Mouse (Mus musculus): ENCODE results near the gene Fgfr2.

Gene Fgfr2

GRCm38 (mm10) chr7:132339041-132339839 lies 783.9 kb downstream of the Fgfr2 start:
- no peak for DNase-seq (ENCODE audit: low spot score in 2 of 2)

- DNase-seq (ENCODE audit: low spot score in 2 of 2), result no peak
Observed at GRCm38 (mm10) chr7:132338350-132338749, 784.8 kb downstream of the Fgfr2 start.

DNA sequence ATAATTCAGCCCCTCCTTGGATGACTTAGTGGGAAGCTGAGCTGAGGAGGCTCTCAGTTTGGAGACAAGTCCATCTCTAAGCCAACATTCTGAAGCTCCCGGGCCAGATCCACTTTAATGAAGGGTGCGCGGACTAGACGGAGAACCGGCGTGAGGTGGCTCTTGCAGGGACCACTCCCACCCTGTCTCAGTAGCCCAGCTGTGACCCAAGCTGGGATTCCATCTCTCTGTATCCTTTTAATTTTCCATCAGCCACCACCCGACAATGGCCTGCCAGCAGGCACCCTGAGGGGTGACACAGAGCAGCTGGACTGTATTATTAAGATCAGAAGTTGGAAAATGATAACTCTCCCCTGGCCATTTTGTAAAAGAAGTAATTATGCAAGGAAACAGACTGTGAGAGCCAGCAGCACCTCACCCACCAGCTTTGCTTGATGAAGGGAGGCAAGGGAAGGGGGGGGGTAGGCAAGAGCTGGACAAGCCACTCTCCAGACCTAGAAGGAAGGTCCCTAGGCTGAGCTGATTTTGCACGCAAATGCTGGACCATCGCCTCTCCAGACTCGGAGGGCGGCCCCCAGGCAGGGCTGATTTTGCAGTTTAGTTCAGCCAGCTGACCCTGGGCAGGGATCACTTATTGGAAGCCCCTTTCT lies 785.8 kb downstream of the Fgfr2 start:
- no peak for DNase-seq (ENCODE audit: low spot score in 2 of 2)

DNA sequence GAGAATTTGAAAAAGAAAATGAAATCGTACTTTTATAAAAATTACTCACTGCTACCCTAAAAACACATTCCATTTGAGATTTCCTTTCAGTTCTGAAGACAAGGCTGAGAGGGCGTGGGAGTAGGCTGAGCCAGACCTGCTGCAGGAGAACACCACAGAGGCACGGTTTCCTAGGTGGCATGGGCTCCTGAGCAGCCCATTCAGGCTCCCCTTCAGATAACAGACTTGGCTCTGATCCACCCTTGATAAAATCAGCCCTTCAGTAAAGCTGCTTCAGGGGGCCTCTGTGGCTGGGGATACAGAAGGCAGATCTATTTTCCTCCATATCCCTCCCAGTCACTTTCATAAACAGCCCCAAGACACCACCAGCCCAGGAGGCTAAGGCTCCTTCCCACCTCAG lies 786.4 kb downstream of the Fgfr2 start:
- peak; percentile 32 to 53 for DNase-seq (ENCODE audit: low spot score in 2 of 2)

DNA sequence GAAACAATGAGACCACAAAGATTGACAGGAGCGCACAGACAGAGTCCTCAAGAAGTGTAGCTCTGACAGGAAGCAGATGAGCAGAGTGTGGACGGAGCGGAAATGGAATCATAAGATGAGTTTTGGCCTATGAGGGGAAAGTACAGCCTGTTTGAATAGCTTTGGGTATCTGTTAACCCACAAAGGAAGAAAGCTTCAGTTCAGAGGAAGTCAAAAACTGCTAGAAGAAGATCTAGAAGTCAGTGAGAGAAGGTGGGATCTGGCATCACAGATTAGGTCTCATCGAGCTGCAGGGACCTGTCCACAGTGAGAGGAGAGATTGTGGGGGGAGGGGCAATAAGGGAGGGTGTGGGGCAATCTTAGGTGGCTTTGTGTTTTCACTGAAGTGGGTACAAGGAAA lies 787.8 kb downstream of the Fgfr2 start:
- no peak for DNase-seq (ENCODE audit: low spot score in 2 of 2)

DNA sequence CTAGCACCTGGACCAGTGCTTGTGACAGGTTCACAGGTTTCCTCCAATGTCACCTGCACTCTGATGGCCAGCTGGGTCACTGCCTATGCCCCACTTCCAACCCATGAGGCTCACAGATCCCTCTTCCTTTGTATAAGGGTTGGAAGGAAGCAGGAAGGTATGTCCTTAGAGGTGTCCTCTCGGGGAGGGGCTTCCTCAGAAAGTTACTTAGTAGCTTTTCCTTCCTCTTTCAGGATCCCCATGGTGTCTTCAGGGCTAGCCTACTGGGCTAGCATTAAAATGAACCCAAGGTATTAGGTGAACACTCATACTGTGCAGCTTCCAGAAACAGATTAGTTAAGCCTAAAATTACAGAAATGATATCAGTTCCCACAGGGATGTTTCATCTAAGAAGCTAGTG lies 790.1 kb downstream of the Fgfr2 start:
- no peak for DNase-seq (ENCODE audit: low spot score in 2 of 2)

DNA sequence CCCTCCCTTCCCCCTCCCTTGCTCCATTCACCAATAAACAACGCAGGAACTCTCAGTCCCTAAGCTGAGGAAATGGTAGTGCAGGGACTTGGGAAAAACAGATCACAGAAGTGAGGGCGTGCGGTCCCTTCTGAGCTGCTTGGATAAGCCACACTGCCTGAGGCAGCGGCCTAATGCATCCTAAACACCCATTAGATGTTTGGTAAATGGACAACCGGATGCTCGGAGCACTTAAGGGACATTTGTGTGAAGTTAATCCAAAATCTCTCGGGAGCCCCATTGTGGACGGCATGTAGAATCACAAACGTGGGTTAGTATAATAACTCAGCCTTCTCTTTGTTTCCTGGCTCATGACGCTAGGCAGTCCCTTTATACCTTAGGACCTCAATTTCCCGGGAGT lies 791.0 kb downstream of the Fgfr2 start:
- DNase-seq (ENCODE audit: low spot score in 2 of 2), result no peak

DNA sequence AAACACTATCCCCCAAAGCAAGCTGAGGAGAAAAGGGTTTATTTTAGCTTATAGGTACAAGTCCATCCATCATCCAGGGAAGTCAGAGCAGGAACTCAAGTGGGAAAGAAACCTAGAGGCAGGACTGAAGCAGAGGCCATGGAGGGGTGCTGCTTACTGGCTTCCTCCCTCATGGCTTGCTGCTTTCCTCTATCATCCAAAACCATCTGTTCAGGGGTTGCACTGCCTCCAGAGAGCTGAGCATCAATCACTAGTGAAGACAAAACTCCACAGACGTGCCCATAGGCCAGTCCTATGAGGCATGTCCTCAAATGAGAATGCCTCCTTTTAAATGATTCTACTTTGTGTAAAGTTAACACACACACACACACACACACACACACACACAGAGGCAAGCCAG lies 793.0 kb downstream of the Fgfr2 start:
- no peak for DNase-seq (ENCODE audit: low spot score in 2 of 2)

DNA sequence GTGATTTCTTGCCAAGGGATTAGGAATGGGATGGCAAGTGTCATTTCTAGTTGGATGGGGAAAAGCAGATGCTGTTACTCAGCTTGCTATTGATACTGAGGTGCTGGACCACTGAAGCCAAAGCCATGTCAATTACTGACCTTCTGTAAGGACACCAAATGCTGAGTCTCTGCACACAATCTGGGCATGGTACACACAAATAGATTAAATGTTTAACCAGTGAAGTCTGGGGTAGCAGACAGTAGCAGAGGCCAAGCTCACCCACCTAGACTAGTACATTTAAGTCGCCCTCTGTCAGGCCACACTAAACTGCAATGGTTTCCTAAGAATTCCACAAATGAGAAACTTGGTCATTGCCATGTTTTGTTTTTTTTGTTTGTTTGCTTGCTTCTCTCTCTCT lies 794.5 kb downstream of the Fgfr2 start:
- DNase-seq (ENCODE audit: low spot score in 2 of 2), result no peak

DNA sequence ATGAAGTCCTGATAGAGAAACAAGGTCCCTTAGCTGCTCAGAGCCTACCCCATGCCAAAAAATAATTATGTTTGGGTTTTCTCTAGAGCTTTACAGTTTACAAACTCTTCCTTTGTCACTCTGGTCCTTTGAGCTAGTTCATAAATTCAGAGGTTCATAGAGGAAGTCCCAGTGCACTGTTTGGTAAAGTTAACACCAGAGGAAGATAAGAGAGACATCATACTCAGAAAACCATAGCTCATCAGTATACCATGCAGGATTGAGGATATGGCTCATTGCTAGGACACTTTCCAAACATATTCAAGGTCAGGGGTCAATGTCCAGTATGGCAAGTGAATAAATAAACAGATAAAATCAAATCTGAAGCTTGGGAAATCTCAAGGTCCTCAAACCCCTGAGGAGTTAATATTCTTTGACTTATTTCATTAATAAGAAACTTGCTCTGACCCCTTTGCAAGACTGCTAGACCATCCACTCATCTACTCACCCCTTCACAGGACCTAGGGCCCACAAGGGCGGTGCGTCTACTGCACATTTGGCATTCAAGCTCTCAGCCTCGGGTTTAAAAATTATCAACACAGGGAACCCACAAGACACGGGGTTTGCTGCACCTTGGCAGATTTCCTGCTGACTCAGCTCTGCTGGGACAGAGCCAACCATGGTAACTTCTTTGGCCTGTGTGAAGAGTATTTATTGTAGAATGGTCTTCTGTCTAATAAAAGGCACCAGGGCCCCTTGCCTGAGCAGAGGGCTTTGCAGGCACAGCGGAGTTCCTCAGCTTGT lies 797.4 kb downstream of the Fgfr2 start:
- DNase-seq (ENCODE audit: low spot score in 2 of 2), result no peak

DNA sequence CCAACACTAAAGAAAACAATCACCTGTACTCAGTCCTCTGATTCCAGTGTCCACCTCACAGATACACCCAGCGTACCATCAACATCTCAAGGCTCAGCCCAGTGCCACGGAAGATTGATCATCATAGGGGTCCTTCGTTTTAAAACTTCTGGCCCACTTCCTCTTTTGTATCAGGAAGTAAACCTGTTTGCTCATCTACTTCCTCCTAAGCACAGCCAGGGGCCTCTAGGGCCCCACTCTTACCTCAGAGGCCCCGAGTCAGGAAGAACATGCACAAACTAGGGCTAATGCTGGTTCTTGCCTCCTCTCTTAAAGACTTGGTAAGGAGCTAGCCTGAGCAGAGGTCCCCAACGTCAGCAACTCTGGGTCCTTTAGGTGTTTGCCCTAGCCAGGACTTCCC lies 799.7 kb downstream of the Fgfr2 start:
- no peak for DNase-seq (ENCODE audit: low spot score in 2 of 2)

- no peak for DNase-seq (ENCODE audit: low spot score in 2 of 2)
Observed at GRCm38 (mm10) chr7:132321392-132321958, 801.7 kb downstream of the Fgfr2 start.

- peak; percentile 29 to 41 for DNase-seq (ENCODE audit: low spot score in 2 of 2)
Observed at GRCm38 (mm10) chr7:132317036-132317541, 806.1 kb downstream of the Fgfr2 start, which contains the start of gene Chst15. Chst15 (minus strand) TSS chr7:132317228.

- DNase-seq (ENCODE audit: low spot score in 2 of 2), result peak; percentile 34 to 57
Observed at GRCm38 (mm10) chr7:132316101-132317035, 806.8 kb downstream of the Fgfr2 start.

DNA sequence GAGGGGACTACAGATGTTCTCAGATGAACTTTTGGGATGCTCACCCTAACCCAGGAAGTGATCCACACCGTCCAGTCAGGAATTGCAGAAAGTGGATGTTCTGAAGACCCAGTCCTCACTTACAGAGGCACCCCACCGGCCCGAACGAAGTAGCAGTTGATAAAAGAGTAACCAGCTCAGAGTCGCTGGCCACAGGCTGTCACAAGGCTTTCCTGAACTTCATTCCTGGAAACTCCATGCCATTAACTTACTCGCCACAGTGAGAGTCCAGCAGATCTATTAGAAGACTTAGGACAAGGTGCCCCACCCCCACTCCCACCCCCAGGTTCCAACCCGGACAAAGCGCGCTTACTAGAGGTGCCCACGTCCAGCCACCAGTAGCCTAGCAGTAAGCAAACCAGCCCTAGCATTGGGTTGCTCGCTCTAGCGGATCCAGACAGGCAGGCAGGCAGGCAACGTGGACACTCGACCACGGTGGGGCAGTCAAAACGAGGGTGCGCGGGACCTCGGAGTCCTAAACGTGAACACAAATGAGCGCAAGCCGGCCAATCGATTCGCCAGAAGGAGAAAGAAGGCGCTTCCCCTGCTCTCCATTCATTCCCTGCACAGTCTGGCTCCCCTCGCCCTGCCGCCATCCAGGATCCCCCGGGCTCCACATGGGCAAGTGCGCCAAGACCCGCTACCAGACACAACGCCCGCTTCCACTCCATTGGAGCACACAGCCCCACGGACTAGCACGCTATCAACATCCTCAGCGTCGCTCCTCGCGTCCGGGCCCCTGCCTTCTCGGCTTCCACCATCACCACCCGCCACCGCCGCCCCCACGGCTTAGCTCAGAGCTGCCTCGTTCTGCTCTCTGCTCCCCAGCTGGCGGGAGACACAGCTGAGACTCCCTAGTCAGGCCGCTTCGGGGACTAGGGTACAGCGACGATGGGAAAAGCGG lies 807.7 kb downstream of the Fgfr2 start:
- peak; percentile 53 to 59 for DNase-seq (ENCODE audit: low spot score in 2 of 2)

DNA sequence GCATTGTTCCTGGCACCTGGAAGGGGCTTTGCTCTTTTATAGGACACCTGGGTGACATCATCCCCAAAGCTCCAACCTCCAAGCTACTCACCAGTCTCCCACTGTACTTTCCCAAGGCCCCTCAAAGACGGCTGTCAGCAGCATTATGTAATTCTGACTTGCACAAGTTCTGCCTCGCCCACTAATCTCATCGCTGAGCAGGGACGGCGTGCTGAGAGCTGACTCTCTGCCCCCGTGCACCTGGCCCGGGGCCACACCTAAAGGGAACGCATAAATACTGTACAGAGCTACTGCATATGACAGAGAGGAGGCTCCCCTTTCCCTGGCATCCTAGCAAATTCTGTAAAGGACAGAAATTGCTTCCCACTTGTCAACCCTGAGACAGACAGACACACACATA lies 810.8 kb downstream of the Fgfr2 start:
- DNase-seq (ENCODE audit: low spot score in 2 of 2), result peak; percentile 70 to 84

GRCm38 (mm10) chr7:132308537-132309191 lies 814.5 kb downstream of the Fgfr2 start:
- DNase-seq (ENCODE audit: low spot score in 2 of 2), result no peak

- no peak for DNase-seq (ENCODE audit: low spot score in 2 of 2)
Observed at GRCm38 (mm10) chr7:132307722-132308271, 815.4 kb downstream of the Fgfr2 start.
